Mouse (Mus musculus) kidney, embryonic 16.5 days (tissue): ENCODE data around the gene 2010109A12Rik. TPM values are rescaled to one million over a fixed set of nuclear protein-coding genes. Genes with fewer than 3 reads are reported as not detected.

Source experiments
- ATAC-seq: fragments of 200-750 bp; cut with Nextera tagmentation; 2 replicates; pipeline ENCODE4 v1.8.0; 2017; ENCODE audit warnings: moderate TSS enrichment; ENCODE audit not compliant: low FRiP score, low TSS enrichment
- H3K27ac ChIP-seq: fragments of 300-500 bp; sonication (generic); 2 replicates; pipeline ENCODE4 v1.5.1; 2014; ENCODE audit warnings: low read length
- H3K27me3 ChIP-seq: fragments of 300-500 bp; sonication (generic); 2 replicates; pipeline ENCODE4 v1.6.1; 2014; ENCODE audit warnings: low read length, control low read depth, mixed read lengths; ENCODE audit not compliant: insufficient read depth
- H3K36me3 ChIP-seq: fragments of 300-500 bp; sonication (generic); 2 replicates; pipeline ENCODE4 v1.6.1; 2014; ENCODE audit warnings: low read length, control low read depth, mixed read lengths; ENCODE audit not compliant: insufficient read depth
- H3K4me1 ChIP-seq: fragments of 300-500 bp; sonication (generic); 2 replicates; pipeline ENCODE4 v1.6.1; 2014; ENCODE audit warnings: low read length, control low read depth, mixed read lengths; ENCODE audit not compliant: insufficient read depth
- H3K4me2 ChIP-seq: fragments of 300-500 bp; sonication (generic); replicated peaks from 2 replicates; pipeline ENCODE4 v1.6.1; 2014; ENCODE audit warnings: low read depth, low read length
- H3K4me3 ChIP-seq: fragments of 300-500 bp; sonication (generic); 2 replicates; pipeline ENCODE4 v1.5.1; 2014; ENCODE audit warnings: mild to moderate bottlenecking, low read length
- H3K9ac ChIP-seq: fragments of 300-500 bp; sonication (generic); replicated peaks from 2 replicates; pipeline ENCODE4 v1.6.1; 2014; ENCODE audit warnings: low read length
- H3K9me3 ChIP-seq: fragments of 300-500 bp; sonication (generic); 2 replicates; pipeline ENCODE4 v1.6.1; 2016; ENCODE audit warnings: low read length, control low read depth
- WGBS: fragments of 180-500 bp; shearing (Covaris S2); extraction: QIAGEN DNeasy Blood & Tissue Kit; methylation state at CpG from one replicate; pipeline ENCODE4 v1.1.7; 2014; 5-methylcytosine and 5-hydroxymethylcytosine counted together
- polyA plus RNA-seq: library from polyadenylated mRNA; unstranded; fragments of >200 nt; fragmentation: Nextera tagmentation; extraction: Ambion mirVana; gene quantifications from 2 replicates; pipeline ENCODE4 v1.2.1, GENCODE M21; 2015

The 2010109A12Rik gene
- polyA plus RNA-seq, 1 experiment from 2014 or later: 0.95 TPM

DNA sequence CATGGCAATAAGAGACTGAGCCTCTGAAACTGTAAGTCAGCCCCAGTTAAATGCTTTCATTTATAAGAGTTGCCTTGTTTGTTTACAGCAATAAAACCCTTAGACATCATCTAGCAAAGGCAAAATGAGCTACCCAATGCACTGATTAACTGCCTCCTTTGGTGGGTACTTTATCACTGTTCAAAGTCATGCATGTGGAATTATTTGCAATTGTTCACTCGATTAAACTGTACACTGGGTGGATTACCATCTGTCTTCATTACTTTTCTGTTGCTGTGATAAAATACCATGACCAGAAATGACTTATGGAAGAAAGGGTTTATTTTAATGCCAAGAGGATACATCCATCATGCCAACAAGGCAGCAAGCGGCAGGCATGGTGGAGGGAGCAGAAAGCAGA lies 39.0 kb downstream of the 2010109A12Rik start:
- WGBS: 81% methylated on average over 2 of the region's 2 CpGs
- ATAC-seq: no peak
- 0 out of 2 replicates have a peak, but pooled peaks cover 4% of the 10 kb centered on the region for H3K9me3 ChIP-seq
- H3K27me3 ChIP-seq: no peaks in the 10 kb centered on the region
- no peak overlapping the region for H3K9ac ChIP-seq
- no peak overlapping the region for H3K4me3 ChIP-seq
- H3K27ac ChIP-seq: no peak overlapping the region
- H3K4me1 ChIP-seq: no peaks in the 10 kb centered on the region
- no peaks in the 10 kb centered on the region for H3K36me3 ChIP-seq
- no peak overlapping the region for H3K4me2 ChIP-seq

DNA sequence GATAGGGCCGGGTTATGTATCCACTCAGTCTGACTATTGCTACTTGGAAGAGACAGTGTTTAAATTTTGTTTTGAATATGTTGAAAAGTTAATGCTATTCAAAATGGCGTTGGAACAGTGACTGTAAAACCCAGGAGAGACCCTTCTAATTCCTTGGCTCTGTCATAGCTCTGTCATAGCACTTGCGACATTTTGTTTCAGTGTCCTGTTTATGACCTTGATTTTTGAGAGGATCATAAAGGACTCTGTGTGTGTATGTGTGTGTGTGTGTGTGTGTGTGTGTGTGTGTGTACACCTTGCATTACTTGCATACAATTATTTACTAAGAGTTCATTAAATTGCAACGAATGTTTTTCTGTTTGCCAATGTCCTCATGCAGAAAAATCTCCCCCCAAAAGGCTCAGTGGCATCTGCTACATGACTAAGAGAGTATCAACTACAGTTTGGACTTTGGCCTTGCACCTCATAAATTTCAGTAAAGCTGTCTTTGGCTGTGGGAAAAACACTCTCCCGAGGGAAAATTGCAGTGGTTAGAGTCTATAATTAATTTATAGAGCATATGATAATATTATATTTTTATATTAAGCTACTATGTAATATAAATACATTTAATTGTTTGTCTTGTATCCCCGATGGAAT lies 43.7 kb downstream of the 2010109A12Rik start:
- no peak overlapping the region for H3K27ac ChIP-seq
- H3K9ac ChIP-seq: no peak overlapping the region
- no peak overlapping the region for H3K4me2 ChIP-seq
- no peaks in the 10 kb centered on the region for H3K27me3 ChIP-seq
- no peak for ATAC-seq
- H3K4me3 ChIP-seq: no peak overlapping the region
- H3K4me1 ChIP-seq: no peaks in the 10 kb centered on the region
- H3K36me3 ChIP-seq: no peaks in the 10 kb centered on the region
- WGBS: 69% methylated on average over 6 of the region's 6 CpGs
- no peaks in the 10 kb centered on the region for H3K9me3 ChIP-seq

DNA sequence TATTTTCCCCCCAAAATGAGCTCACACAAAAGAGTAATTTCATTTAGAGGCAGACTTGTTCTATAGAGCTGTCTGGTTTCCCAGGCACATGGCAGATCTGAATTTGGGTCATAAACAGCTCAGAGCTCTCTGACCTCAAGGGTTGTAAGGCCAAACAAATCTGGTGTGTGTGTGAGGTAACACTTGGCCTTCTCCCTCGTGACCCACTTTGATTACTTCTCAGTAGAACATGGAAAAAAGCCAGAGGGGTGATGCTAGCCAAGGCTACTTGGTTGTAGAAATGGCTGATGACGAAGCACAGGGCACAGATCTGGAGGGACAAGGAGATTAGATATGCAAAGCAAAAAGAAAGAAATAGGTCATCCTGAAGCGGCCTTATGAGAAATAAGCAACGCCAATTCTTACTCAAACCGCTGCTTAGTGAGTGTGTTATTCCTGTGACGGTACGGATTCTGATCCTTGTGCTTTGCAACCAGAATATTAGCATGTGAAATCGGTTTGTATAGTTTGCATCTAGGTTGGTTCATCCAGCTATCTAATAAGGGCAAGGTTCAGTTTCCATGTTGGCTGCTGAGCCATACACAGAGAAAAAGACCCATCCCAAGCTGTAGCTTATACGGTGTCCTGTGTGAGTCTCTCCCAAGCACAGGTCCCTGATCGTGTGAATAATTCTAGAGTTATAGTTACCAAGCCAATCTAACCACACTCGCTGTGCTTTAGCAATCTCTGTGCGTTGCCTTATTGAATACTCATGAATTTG lies 44.9 kb downstream of the 2010109A12Rik start:
- Histone ChIP-seq H3K27ac (no peak overlapping the region), H3K9me3 (no peaks in the 10 kb centered on the region), H3K27me3 (no peaks in the 10 kb centered on the region), H3K9ac (no peak overlapping the region), H3K36me3 (no peaks in the 10 kb centered on the region), H3K4me3 (no peak overlapping the region), H3K4me1 (no peaks in the 10 kb centered on the region), H3K4me2 (no peak overlapping the region)
- WGBS: 83% methylated on average over 12 of the region's 12 CpGs
- no peak for ATAC-seq

DNA sequence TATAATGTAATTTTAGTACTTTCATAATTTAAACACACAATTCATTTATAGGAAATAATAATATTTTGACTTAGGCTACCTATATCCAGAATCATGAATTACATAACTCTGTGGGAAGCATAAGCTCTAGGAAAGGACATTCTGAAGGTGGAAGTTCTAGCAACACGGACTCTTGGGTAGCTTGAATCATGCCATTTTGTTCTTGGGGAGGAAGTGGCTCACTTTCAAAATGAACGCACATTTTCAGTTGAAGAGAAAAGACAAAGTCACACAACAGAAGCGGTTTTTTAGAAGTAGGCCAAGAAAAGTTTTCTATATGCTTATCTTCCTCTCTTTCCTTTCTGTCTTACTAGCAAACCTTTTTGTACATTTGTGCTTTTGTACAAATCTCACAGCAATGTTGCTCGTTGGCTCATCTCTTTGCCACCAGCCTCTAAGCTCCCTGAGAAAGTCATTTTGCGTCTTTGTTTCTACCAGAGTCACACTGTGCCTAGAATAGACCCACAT lies 49.5 kb downstream of the 2010109A12Rik start:
- WGBS: 82% methylated on average over 5 of the region's 5 CpGs
- no peaks in the 10 kb centered on the region for H3K36me3 ChIP-seq
- H3K27me3 ChIP-seq: no peaks in the 10 kb centered on the region
- H3K9ac ChIP-seq: no peak overlapping the region
- ATAC-seq: no peak
- H3K9me3 ChIP-seq: no peaks in the 10 kb centered on the region
- H3K4me1 ChIP-seq: no peaks in the 10 kb centered on the region
- H3K27ac ChIP-seq: no peak overlapping the region
- H3K4me2 ChIP-seq: no peak overlapping the region
- no peak overlapping the region for H3K4me3 ChIP-seq

DNA sequence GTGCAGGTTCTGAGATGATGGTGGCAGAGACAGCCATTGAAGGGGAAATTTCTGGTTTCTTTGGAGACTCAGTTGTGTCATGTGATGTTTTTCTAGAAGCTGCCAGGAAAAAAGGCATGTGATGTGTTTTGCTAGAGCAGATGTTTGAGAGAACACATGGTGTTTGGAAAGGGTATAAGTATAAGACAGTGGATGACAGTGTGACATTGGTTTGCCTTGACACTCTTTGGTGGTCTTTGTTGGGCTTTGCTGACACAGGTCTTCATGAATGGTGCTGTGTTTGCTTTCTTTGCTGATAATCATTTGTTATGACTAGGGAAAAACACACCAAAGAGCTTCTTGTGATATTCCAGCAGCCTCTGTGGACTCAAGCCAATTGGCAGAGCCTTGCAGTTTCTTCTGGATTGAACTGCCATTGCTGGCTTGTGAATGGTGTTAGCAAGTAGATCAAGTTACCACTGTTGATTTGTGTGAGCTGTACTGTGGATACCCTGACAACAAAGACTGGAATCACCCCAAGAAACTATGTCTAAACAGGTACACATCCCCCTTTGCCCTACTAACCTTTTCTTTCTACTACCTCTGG lies 50.6 kb downstream of the 2010109A12Rik start:
- Histone ChIP-seq H3K9ac (no peak overlapping the region), H3K36me3 (no peaks in the 10 kb centered on the region), H3K9me3 (no peaks in the 10 kb centered on the region), H3K27ac (no peak overlapping the region), H3K4me1 (no peaks in the 10 kb centered on the region), H3K4me2 (no peak overlapping the region), H3K27me3 (no peaks in the 10 kb centered on the region), H3K4me3 (no peak overlapping the region)
- ATAC-seq: no peak

DNA sequence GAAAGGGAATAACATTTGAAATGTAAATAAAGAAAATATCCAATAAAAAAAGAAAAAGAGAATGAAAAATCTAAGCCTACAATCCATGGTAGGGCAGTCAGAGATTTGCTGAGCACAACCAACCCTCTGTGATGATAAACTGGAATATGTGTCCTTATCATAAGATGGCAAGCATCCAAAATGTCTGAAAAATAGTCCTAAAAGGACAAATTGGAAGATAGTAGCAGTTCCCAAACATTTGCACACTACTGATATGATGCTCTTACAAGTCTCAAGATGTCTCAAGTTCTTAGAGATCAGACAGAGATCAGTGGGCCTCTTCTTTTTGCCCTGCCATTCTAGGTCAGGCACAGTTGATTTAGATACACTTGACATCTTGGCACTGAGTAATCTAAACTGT lies 53.0 kb downstream of the 2010109A12Rik start:
- H3K4me3 ChIP-seq: no peak overlapping the region
- H3K9me3 ChIP-seq: no peaks in the 10 kb centered on the region
- H3K4me2 ChIP-seq: no peak overlapping the region
- H3K36me3 ChIP-seq: no peaks in the 10 kb centered on the region
- no peaks in the 10 kb centered on the region for H3K27me3 ChIP-seq
- H3K9ac ChIP-seq: no peak overlapping the region
- H3K4me1 ChIP-seq: peaks cover under 1% of the 10 kb centered on the region; the same call in 1 of the 2 replicates
- H3K27ac ChIP-seq: no peak overlapping the region
- ATAC-seq: no peak

DNA sequence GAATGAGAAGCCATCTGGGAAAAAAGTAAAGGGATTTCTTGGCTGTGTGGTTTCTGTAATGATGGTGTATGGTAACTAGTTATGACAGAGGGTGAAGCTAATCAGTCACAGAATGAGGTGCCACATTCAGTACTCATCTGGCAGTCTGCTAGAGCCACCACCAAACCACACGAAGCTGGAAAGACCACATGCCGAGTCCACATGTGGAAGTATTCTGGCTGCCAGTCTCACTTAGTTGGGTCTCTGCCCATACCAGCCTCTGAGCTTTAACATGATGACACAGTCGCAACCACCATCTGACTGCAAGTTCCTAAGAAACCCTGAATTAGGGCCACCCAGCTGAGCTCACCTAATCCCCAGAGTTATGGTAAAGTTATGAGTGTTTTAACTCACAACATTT lies 54.7 kb downstream of the 2010109A12Rik start:
- Histone ChIP-seq H3K27ac (no peak overlapping the region), H3K4me3 (no peak overlapping the region), H3K4me1 (peaks cover 16% of the 10 kb centered on the region), H3K9me3 (no peaks in the 10 kb centered on the region), H3K9ac (no peak overlapping the region), H3K27me3 (no peaks in the 10 kb centered on the region), H3K4me2 (no peak overlapping the region), H3K36me3 (no peaks in the 10 kb centered on the region)
- no peak for ATAC-seq
- 73% methylated on average over 3 of the region's 3 CpGs for WGBS

DNA sequence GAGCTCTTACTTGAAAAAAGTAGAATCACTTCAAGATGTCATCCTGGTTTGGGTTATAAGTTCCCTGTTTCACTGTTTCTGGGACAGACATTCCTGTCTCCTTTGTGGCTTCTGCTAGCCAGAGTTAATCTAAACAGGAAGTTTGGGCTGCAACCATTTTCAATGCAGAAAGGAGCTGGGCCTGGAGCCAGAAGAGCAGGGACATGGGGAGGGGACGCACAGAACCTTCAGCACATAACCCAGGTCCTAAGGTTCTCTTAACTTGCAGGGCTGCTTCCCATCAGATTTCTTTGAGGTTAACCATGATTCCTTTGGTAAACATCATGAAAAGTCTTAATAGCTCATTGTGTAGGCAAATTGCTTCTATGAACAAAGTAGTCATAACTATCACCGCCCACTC lies 56.4 kb downstream of the 2010109A12Rik start:
- Histone ChIP-seq H3K9me3 (no peaks in the 10 kb centered on the region), H3K36me3 (no peaks in the 10 kb centered on the region), H3K9ac (no peak overlapping the region), H3K27me3 (no peaks in the 10 kb centered on the region), H3K4me2 (no peak overlapping the region), H3K27ac (no peak overlapping the region), H3K4me1 (peaks cover 21% of the 10 kb centered on the region), H3K4me3 (no peak overlapping the region)
- ATAC-seq: no peak
- WGBS: 83% methylated on average over 2 of the region's 2 CpGs
